Mouse (Mus musculus): ENCODE results near the gene Plaa.

Plaa gene

DNA sequence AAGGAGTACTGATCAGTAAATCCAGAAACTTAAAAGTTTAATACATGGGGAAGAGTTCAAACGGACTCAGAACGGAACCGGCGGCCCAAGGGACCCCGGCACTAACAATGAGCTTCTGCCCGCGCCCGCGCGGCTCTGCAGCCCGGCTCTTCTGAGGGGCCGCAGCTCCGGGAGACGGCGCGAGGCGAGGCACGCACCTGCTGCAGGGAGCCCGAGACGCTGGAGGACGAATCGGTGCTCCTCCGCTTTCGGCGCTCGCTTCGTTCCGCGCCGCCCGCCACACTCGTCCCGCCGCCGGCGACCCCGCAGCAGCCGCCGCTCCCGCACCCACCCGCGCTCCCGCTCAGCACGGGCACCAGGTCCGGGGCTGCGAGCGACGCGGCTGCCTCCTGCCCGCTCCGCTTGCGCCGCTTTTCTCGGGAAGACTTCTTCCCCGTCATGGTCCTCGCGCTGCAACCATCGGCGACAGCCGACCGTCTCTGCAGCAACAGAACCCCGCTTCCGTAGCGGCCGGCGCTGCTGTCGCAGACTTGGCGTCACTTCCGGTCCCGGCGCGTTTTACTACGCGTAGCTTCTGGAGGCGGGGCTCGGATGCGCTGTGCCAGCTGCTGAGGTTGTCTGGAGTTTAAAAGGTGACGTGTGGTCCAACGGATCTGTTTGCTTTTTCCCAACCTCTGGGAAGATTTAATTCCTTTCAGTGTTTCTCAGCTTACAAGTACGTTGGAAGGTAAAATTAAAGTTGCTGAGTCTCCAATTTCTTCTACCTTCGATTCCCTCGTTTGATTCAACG, 46.6 kb downstream of the Plaa start, which contains the start of the genes Gm10306 and Caap1:
Gene Gm10306, plus strand, starts transcription at position 282 of the 790 bp plus-strand sequence.
Gene Caap1, minus strand, starts transcription at position 532 of the 790 bp plus-strand sequence.
- DNase-seq (ENCODE audit: extremely low spot score, low read depth, low spot score), result peak; percentile 79

DNA sequence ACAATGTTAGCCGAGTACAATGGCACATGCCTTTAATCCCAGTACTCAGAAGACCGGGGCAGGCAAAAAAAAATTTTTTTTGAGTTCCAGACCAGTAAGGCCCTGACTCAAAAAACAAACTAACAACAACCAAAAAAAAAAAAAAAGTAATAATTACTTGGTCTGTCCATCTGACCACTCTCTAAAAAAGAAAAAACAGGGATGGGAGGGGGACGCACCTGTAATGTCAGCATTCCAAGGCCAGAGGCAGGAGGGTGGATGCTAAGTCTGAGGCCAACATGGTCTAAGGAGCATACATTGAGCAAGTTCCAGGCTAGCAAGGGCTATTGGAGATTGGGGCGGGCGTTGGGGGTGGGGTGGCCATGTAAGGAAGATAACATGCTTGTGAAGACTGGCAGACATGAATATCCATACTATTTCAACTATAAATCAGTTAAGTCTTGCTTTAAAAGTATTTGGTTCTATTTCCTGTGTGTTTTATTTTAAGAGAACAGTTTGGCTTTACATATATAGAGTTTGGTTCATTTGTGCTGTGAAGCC, 48.0 kb downstream of the Plaa start:
- DNase-seq (ENCODE audit: extremely low spot score, low read depth, low spot score), result no peak

DNA sequence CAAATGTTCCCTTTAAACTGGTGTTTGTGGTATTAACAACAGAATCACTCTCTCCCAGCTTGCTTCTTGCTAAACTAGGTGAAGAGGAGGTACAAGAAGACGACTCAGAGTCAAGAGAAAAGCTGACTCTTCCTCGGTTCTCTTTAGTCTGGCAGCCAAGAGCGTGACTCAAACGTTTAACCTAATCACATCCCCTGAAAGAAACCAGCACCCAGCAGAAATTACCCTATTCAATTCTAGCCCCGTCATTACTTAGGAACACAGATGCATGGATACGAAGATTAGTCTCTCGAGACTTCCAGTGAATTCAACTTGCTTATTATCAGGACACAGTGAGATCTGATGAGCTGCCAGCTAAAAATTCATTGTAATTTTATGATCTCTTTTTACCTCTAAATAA, 58.7 kb downstream of the Plaa start:
- DNase-seq (ENCODE audit: extremely low spot score, low read depth, low spot score), result no peak

DNA sequence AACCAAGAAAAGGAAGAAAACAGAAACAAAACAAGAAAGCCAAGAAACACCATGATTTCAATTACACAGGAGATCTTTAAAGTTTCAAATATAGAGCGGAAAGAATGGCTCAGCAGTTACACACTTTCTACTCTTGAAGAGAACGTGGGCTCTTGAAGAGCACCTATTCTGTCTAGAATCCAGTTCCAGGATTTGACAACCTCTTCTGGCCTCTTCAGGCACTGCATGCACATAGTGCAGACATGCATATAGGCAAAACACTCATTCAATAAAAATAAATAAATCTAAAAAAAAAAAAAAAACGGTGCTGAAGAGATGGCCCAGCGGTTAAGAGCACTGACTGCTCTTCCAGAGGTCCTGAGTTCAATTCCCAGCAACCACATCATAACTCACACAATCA, 60.0 kb downstream of the Plaa start:
- no peak for DNase-seq (ENCODE audit: extremely low spot score, low read depth, low spot score)

DNA sequence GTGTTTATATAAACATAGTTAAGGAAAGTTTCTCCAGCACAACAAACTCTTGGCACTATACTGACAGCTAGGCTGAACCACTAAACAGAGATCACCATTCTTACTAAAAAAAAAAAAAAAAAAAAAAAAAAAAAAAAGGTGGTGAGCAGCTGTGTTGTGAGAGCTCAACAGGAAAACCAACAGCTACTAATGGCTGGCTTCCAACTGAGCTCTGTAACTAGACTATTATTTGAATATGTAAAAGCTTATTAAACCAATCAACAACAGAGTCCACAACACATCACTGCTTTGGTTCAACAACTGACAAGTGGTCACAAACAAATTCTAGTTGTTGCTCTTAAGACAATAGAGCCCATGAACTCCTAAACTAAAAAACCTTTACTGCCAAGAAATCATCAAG, 69.8 kb downstream of the Plaa start:
- DNase-seq (ENCODE audit: extremely low spot score, low read depth, low spot score), result no peak

DNA sequence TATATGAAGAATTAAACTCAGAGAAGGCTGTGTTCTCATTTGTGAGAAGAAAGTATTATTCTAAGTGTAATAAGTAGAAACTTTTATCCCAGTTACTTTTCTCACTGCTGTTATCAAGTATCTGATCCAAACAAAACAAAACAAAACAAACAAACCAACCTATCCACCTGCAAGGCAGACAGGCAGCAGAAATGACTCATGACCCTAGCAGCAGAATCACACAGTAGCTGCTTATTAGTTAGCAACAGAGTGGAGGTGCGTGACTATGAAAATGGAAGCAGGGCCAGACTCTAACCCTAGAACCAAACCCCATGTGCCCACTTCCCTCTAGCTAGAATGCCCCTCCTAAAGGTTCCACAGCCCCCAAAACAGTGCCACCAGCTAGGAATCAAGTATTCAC, 73.6 kb downstream of the Plaa start:
- DNase-seq (ENCODE audit: extremely low spot score, low read depth, low spot score), result no peak

DNA sequence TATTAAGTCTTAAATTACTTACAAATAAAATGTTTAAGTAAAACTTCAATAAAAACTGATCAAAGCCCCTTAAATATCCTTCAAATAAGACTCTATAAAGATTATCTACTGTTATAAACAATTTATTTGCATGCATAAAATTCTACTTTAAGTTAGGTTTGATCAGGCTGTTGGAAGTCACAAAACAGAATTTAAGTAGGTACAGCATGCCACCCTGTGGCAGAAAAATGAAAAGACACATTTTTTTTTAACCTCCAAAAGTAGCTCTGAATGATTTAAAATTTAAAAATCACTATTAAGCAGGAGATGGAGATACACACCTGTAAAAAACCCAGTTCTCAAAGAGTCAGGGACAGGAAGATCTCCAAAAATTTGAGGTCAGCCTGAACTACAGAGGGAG, 79.7 kb downstream of the Plaa start:
- DNase-seq (ENCODE audit: extremely low spot score, low read depth, low spot score), result no peak

DNA sequence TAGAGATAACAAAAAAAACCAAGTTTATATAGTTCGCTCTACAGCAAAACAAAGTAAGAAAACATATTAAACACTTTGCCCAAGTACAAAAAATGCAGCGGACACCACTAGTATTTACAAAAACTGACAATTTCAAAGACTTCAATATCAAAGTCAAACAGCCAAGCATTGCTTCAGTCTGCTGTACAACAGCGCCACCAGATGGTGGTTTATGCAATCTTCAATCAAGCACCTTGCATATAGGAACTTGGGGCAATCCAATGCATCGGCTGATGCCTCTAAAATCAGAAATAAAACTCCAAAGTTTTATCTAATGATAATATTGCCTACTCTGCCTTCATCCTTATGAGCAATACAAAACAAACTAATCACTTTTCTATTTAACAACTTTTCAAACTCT, 85.4 kb downstream of the Plaa start:
- no peak for DNase-seq (ENCODE audit: extremely low spot score, low read depth, low spot score)

Data from hindlimb bud, embryonic 11.5 days (tissue).